Mouse (Mus musculus): ENCODE measurements at regions not wholly inside any gene's neighbourhood (a gene's known extent, or its start where the extent isn't known, plus 50 kb on each side); places are given as distances from the start of the nearest gene placed in this dataset.

DNA sequence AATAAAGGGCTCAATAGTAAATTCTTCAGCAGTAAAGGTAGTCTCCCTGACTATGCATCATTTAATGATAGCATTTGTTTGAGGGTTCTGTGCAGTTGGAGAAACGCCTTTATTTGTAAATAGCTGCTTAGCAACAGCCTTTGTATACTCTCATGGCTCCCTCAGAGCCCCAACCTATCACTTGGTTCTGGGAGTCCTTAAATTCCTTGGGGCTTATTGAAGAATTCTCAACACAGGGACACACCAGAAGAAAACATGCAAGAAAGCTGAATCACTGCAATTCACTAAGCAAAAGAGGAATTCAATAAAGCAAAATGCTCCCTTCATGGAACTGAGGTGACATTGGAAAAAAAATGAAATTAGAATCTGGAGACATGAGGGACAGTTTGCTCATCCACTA lies 135.8 kb downstream of the Mreg start:
- Histone ChIP-seq H3K4me3 (no peak overlapping the region), H3K9me3 (no peaks in the 10 kb centered on the region), H3K9ac (no peak overlapping the region), H3K27ac (no peak overlapping the region), H3K4me1 (no peaks in the 10 kb centered on the region), H3K36me3 (replicated peaks) (no peaks in the 10 kb centered on the region), H3K4me2 (no peak overlapping the region), H3K27me3 (replicated peaks) (no peaks in the 10 kb centered on the region)
- ATAC-seq (replicated peaks), result no peak
- 37% methylated on average over 1 of the region's 1 CpGs for whole genome bisulfite sequencing

DNA sequence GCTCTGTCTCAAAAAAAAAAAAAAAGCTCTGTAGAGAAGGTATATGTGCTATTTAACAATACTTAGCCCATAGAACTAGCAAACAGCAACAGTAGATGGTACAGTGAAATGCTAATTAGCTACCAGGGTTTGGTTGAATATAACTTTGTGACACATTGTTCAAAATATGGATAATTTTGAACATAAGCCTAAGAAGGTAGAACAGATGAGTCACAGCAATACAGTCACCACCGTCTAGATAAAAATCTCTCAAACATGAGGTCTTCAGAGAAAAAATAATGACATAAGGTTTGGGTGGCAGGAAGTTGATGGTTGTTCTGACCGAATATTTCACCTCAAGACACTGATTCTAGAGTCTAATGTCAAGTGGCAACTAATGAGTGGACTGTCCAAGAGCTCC lies 136.6 kb downstream of the Mreg start:
- Histone ChIP-seq H3K9ac (no peak overlapping the region), H3K9me3 (no peaks in the 10 kb centered on the region), H3K27ac (no peak overlapping the region), H3K36me3 (replicated peaks) (no peaks in the 10 kb centered on the region), H3K4me3 (no peak overlapping the region), H3K4me2 (no peak overlapping the region), H3K27me3 (replicated peaks) (no peaks in the 10 kb centered on the region), H3K4me1 (no peaks in the 10 kb centered on the region)
- ATAC-seq (replicated peaks), result no peak
- 85% methylated on average over 2 of the region's 2 CpGs for WGBS

GRCm38 (mm10) chr1:72073245-72073644 lies 138.9 kb downstream of the Mreg start:
- Histone ChIP-seq H3K36me3 (replicated peaks) (no peaks in the 10 kb centered on the region), H3K4me2 (no peak overlapping the region), H3K9ac (no peak overlapping the region), H3K9me3 (no peaks in the 10 kb centered on the region), H3K4me1 (no peaks in the 10 kb centered on the region), H3K4me3 (no peak overlapping the region), H3K27ac (no peak overlapping the region), H3K27me3 (replicated peaks) (no peaks in the 10 kb centered on the region)
- no peak for ATAC-seq (replicated peaks)
- 69% methylated on average over 4 of the region's 4 CpGs for WGBS

- Histone ChIP-seq H3K4me2 (no peak overlapping the region), H3K27ac (no peak overlapping the region), H3K4me1 (peaks cover 2% of the 10 kb centered on the region), H3K36me3 (replicated peaks) (no peaks in the 10 kb centered on the region), H3K4me3 (no peak overlapping the region), H3K27me3 (replicated peaks) (no peaks in the 10 kb centered on the region), H3K9me3 (no peaks in the 10 kb centered on the region), H3K9ac (no peak overlapping the region)
- ATAC-seq (replicated peaks), result no peak
- 84% methylated on average over 5 of the region's 5 CpGs for WGBS
Observed at GRCm38 (mm10) chr1:72070489-72070888, 141.6 kb downstream of the Mreg start.

DNA sequence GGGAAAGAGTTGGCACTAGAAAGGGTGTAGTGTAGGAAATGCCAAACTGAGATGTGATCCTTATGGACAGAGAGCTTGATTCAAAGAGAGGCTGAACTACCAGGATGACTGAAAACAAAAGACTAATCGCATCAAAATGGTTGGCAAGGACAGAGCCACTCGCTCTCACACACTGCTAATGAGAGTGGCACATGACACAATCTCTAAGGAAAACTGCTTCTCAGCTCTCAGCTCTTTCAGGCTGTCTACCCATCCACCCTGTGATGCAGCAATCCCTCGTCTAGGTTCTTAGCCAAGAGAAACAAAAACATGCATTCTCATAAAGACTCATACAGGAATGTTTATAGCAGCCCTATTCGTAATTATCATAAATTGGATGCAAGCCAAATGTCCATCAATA lies 143.1 kb downstream of the Mreg start:
- no peaks in the 10 kb centered on the region for H3K27me3 ChIP-seq (replicated peaks)
- H3K4me3 ChIP-seq, result no peak overlapping the region
- H3K36me3 ChIP-seq (replicated peaks), result no peaks in the 10 kb centered on the region
- no peak overlapping the region for H3K27ac ChIP-seq
- WGBS, result 61% methylated on average over 4 of the region's 4 CpGs
- ATAC-seq (replicated peaks), result 0 out of 2 replicates have a peak, but pooled peaks have one; percentile 33
- no peaks in the 10 kb centered on the region for H3K9me3 ChIP-seq
- peaks cover 9% of the 10 kb centered on the region for H3K4me1 ChIP-seq
- no peak overlapping the region for H3K9ac ChIP-seq
- H3K4me2 ChIP-seq, result no peak overlapping the region

DNA sequence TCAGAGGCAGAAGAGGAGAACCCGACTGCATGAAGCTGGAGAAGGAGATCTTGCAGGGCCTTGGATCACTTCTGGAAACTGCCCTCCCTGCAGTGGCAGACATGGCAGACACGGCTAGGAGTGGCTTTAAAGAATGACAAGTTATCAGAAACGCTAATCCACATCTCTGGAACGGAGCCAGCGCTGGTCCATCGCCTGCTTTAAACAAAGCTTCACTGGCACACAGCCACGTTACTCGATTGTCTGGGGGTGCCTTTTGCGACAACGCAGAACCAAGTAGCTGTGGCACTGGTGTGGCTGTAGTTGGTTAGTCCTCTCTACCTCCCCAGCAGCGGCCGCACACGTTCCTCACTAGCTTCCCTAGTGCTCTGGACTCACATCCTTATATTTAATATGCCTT lies 147.0 kb downstream of the Mreg start:
- 30% methylated on average over 13 of the region's 13 CpGs for WGBS
- no peaks in the 10 kb centered on the region for H3K27me3 ChIP-seq (replicated peaks)
- no peaks in the 10 kb centered on the region for H3K9me3 ChIP-seq
- no peaks in the 10 kb centered on the region for H3K36me3 ChIP-seq (replicated peaks)
- H3K27ac ChIP-seq, result no peak overlapping the region
- H3K4me2 ChIP-seq, result peak overlapping the region; percentile 34
- peaks cover 9% of the 10 kb centered on the region for H3K4me1 ChIP-seq
- H3K4me3 ChIP-seq, result no peak overlapping the region
- no peak overlapping the region for H3K9ac ChIP-seq
- ATAC-seq (replicated peaks), result 0 out of 2 replicates have a peak, but pooled peaks have one; percentile 52

DNA sequence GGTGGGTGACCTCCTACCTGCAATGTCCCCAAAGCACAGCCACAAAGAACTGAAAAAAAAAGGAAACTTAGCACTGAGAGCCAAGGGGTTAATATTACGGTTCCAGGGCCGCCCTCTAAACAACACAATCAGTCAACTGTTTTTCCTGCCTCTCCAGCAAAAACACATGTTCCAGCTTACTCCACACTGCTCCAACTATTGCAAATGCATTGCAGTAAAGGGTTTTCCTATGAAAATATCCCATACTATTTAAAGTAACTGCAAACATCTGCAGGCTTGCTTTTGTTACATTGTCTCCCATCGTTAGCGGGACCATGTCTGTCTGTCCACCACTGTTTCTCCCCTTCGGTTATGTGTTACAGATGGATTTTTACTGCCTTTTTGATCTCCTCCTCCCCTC lies 151.7 kb downstream of the Mreg start:
- no peaks in the 10 kb centered on the region for H3K9me3 ChIP-seq
- no peak overlapping the region for H3K9ac ChIP-seq
- H3K27ac ChIP-seq, result no peak overlapping the region
- no peak overlapping the region for H3K4me3 ChIP-seq
- no peaks in the 10 kb centered on the region for H3K27me3 ChIP-seq (replicated peaks)
- H3K4me2 ChIP-seq, result no peak overlapping the region
- H3K4me1 ChIP-seq, result peaks cover 6% of the 10 kb centered on the region
- WGBS, result 72% methylated on average over 5 of the region's 5 CpGs
- H3K36me3 ChIP-seq (replicated peaks), result no peaks in the 10 kb centered on the region
- no peak for ATAC-seq (replicated peaks)

GRCm38 (mm10) chr1:72058045-72058703 lies 153.9 kb downstream of the Mreg start:
- H3K9me3 ChIP-seq, result no peaks in the 10 kb centered on the region
- 80% methylated on average over 7 of the region's 7 CpGs for WGBS
- no peak for ATAC-seq (replicated peaks)

DNA sequence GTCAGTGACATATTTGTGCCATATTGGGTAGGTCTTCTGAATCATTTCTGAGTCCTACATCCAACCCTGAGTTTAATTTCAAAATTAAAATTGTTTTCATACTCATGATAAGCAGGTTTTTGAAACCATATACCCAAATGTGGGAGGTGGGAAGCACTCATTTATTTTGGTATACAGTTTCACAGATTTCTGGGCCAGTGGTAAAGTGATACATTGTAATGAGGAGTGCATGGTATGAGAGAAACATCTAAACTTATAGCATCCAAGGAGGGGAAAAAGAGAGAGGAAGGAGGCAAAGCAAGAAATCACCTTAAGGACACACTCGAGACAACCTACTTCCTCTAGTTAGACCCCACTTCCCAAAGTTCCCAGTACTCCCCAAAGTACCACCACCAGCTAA lies 157.6 kb downstream of the Mreg start:
- Histone ChIP-seq H3K4me3 (no peak overlapping the region), H3K27ac (no peak overlapping the region), H3K4me2 (no peak overlapping the region), H3K9me3 (no peaks in the 10 kb centered on the region), H3K27me3 (replicated peaks) (no peaks in the 10 kb centered on the region), H3K9ac (no peak overlapping the region), H3K36me3 (replicated peaks) (no peaks in the 10 kb centered on the region), H3K4me1 (no peaks in the 10 kb centered on the region)
- 88% methylated on average over 1 of the region's 1 CpGs for WGBS
- no peak for ATAC-seq (replicated peaks)

More at GRCm38 (mm10) chr1:72058045-72058703, 153.9 kb downstream of the Mreg start:
- H3K27me3 ChIP-seq (replicated peaks), result no peaks in the 10 kb centered on the region
- no peak overlapping the region for H3K4me2 ChIP-seq
- H3K4me1 ChIP-seq, result no peaks in the 10 kb centered on the region
- no peaks in the 10 kb centered on the region for H3K36me3 ChIP-seq (replicated peaks)
- no peak overlapping the region for H3K4me3 ChIP-seq
- H3K9ac ChIP-seq, result no peak overlapping the region
- no peak overlapping the region for H3K27ac ChIP-seq

GRCm38 (mm10) chr1:72050858-72051257 lies 161.2 kb downstream of the Mreg start:
- WGBS, result 90% methylated on average over 3 of the region's 3 CpGs
- ATAC-seq (replicated peaks), result no peak
- Histone ChIP-seq H3K4me2 (no peak overlapping the region), H3K27ac (no peak overlapping the region), H3K9ac (no peak overlapping the region), H3K27me3 (replicated peaks) (no peaks in the 10 kb centered on the region), H3K4me1 (no peaks in the 10 kb centered on the region), H3K9me3 (no peaks in the 10 kb centered on the region), H3K36me3 (replicated peaks) (no peaks in the 10 kb centered on the region), H3K4me3 (no peak overlapping the region)

GRCm38 (mm10) chr1:72046072-72046471 lies 166.0 kb downstream of the Mreg start:
- H3K4me2 ChIP-seq, result no peak overlapping the region
- WGBS, result 60% methylated on average over 2 of the region's 2 CpGs
- H3K9me3 ChIP-seq, result no peaks in the 10 kb centered on the region
- H3K36me3 ChIP-seq (replicated peaks), result no peaks in the 10 kb centered on the region
- H3K27ac ChIP-seq, result no peak overlapping the region
- no peak overlapping the region for H3K4me3 ChIP-seq
- ATAC-seq (replicated peaks), result no peak
- no peak overlapping the region for H3K9ac ChIP-seq
- no peaks in the 10 kb centered on the region for H3K27me3 ChIP-seq (replicated peaks)
- no peaks in the 10 kb centered on the region for H3K4me1 ChIP-seq

GRCm38 (mm10) chr1:72038518-72038917 lies 173.6 kb downstream of the Mreg start:
- Histone ChIP-seq H3K27ac (no peak overlapping the region), H3K9ac (no peak overlapping the region), H3K4me1 (no peaks in the 10 kb centered on the region), H3K27me3 (replicated peaks) (no peaks in the 10 kb centered on the region), H3K9me3 (no peaks in the 10 kb centered on the region), H3K4me2 (no peak overlapping the region), H3K4me3 (no peak overlapping the region), H3K36me3 (replicated peaks) (no peaks in the 10 kb centered on the region)
- WGBS, result 65% methylated on average over 9 of the region's 9 CpGs
- ATAC-seq (replicated peaks), result no peak

GRCm38 (mm10) chr1:72036600-72036999 lies 175.5 kb downstream of the Mreg start:
- no peaks in the 10 kb centered on the region for H3K9me3 ChIP-seq
- ATAC-seq (replicated peaks), result no peak
- H3K9ac ChIP-seq, result no peak overlapping the region
- no peak overlapping the region for H3K4me2 ChIP-seq
- WGBS, result 76% methylated on average over 5 of the region's 5 CpGs
- no peaks in the 10 kb centered on the region for H3K27me3 ChIP-seq (replicated peaks)
- H3K4me3 ChIP-seq, result no peak overlapping the region
- H3K27ac ChIP-seq, result no peak overlapping the region
- no peaks in the 10 kb centered on the region for H3K4me1 ChIP-seq
- H3K36me3 ChIP-seq (replicated peaks), result no peaks in the 10 kb centered on the region
